Mouse (Mus musculus): ENCODE data around the gene Clca4b.

DNA sequence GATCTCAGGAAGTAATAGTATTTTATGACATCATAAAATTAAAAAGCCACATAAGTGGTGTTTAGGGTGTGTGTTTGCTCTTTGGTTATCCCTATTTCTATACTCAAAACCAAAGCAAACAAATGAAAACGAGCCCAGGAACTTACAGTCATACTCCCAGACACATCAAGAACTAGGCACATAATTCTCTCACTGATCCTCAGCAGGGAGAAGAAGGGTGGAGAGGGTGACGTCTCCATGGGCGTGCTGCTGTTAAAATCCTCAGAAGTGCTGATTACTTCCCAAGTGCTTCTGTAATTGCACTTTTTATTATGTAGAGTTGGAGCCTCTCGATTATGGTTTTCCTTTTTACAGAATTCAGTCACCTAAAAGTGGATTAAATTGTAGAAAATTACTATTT, 33.7 kb upstream of the Clca4b start:
- no peak for TF ChIP-seq CTCF (IDR thresholded peaks at IDR 0.05; ENCODE audit: insufficient read depth, low read depth, low read length)
- no peak for TF ChIP-seq POLR2A (IDR thresholded peaks at IDR 0.05; ENCODE audit: insufficient read depth, low read depth, low read length)
